Comparison of ENCODE assay signal across 8 mouse cellular contexts in genomic region chr7:141481498-141482401, GRCm38 (mm10). TPM values are rescaled to one million over a fixed set of nuclear protein-coding genes. Genes with fewer than 3 reads are reported as not detected.
A peak's percentile ranks its signal among the peaks of the same experiment; 100 is the strongest.
DNase-seq lines count a peak whose midpoint lies in the region; ATAC-seq and TF ChIP-seq lines count a peak whose summit lies in the region.

No protein-coding gene starts in this region.

- TF ChIP-seq CTCF in spleen, adult 2 months (IDR thresholded peaks at IDR 0.05; ENCODE audit: extremely low read depth, insufficient read depth, insufficient read length, insufficient replicate concordance) = peak; percentile 10; the same call in 1 of the 2 replicates
- TF ChIP-seq CTCF in cerebellum, adult 2 months (IDR thresholded peaks at IDR 0.05; ENCODE audit: borderline replicate concordance, insufficient read depth, low read depth, low read length) = no peak
- peak; percentile 52 for TF ChIP-seq CTCF in liver, postnatal 0 days (IDR thresholded peaks at IDR 0.05; ENCODE audit: low read depth)

- 5% methylated on average over 81 of the region's 81 CpGs for WGBS in spleen, adult 2 months
- WGBS in cerebellum, adult 2 months = under 1% methylated on average over 66 of the region's 81 CpGs
- under 1% methylated on average over 80 of the region's 81 CpGs for WGBS in forebrain, embryonic 15.5 days
- WGBS in intestine, embryonic 16.5 days = 1% methylated on average over 80 of the region's 81 CpGs
- WGBS in liver, postnatal 0 days (ENCODE audit: insufficient replicate concordance) = 2% methylated on average over 72 of the region's 81 CpGs
- WGBS in neural tube, embryonic 14.5 days = under 1% methylated on average over 81 of the region's 81 CpGs

- H3K4me1 ChIP-seq in spleen, adult 2 months (ENCODE audit: control insufficient read depth, insufficient read depth, insufficient read length) = peaks cover 14% of the 10 kb centered on the region
- H3K4me1 ChIP-seq in cerebellum, adult 2 months (ENCODE audit: control insufficient read depth, insufficient read depth, low read length) = peaks cover 24% of the 10 kb centered on the region
- H3K4me1 ChIP-seq in forebrain, embryonic 15.5 days = peaks cover 35% of the 10 kb centered on the region
- peaks cover 38% of the 10 kb centered on the region for H3K4me1 ChIP-seq in intestine, embryonic 16.5 days (ENCODE audit: control insufficient read depth, insufficient read depth, low read length)
- peaks cover 41% of the 10 kb centered on the region for H3K4me1 ChIP-seq in liver, postnatal 0 days (ENCODE audit: insufficient read depth)
- peaks cover 16% of the 10 kb centered on the region for H3K4me1 ChIP-seq in neural tube, embryonic 14.5 days (ENCODE audit: control insufficient read depth, insufficient read depth, low read length)

- H3K4me2 ChIP-seq in forebrain, embryonic 15.5 days (replicated peaks) = peak overlapping the region; percentile 91
- peak overlapping the region; percentile 97 for H3K4me2 ChIP-seq in intestine, embryonic 16.5 days (ENCODE audit: low read depth, low read length)
- H3K4me2 ChIP-seq in liver, postnatal 0 days (ENCODE audit: low read depth, low read length) = peak overlapping the region; percentile 71
- H3K4me2 ChIP-seq in neural tube, embryonic 14.5 days (ENCODE audit: low read depth, low read length) = peak overlapping the region; percentile 88

- no peaks in the 10 kb centered on the region for H3K9me3 ChIP-seq in forebrain, embryonic 15.5 days
- H3K9me3 ChIP-seq in intestine, embryonic 16.5 days (ENCODE audit: control insufficient read depth, low read length) = no peaks in the 10 kb centered on the region
- H3K9me3 ChIP-seq in liver, postnatal 0 days (ENCODE audit: low read length) = no peaks in the 10 kb centered on the region
- H3K9me3 ChIP-seq in neural tube, embryonic 14.5 days (ENCODE audit: control insufficient read depth, low read length) = no peaks in the 10 kb centered on the region

- TF ChIP-seq EP300 in liver, postnatal 0 days (IDR thresholded peaks at IDR 0.05; ENCODE audit: low read depth) = no peak

- TF ChIP-seq POLR2A in spleen, adult 2 months (IDR thresholded peaks at IDR 0.05; ENCODE audit: low read depth, low read length) = no peak
- TF ChIP-seq POLR2A in cerebellum, adult 2 months (IDR thresholded peaks at IDR 0.05; ENCODE audit: borderline replicate concordance, insufficient read depth, low read length) = peak; percentile 52; the same call in 1 of the 2 replicates

- DNase-seq in spleen, adult 2 months (ENCODE audit: low read depth in 1 of 2, low spot score in 2 of 2) = no peak
- DNase-seq in spleen, postnatal 4 days (ENCODE audit: low spot score in 2 of 2) = no peak
- DNase-seq in cerebellum, adult 2 months = peak; percentile 81 to 83
- peak; percentile 59 for DNase-seq in liver, postnatal 0 days

- no peak overlapping the region for H3K27ac ChIP-seq in spleen, adult 2 months (ENCODE audit: insufficient read depth, low read length)
- H3K27ac ChIP-seq in cerebellum, adult 2 months (ENCODE audit: insufficient read depth, low read length) = peak overlapping the region; percentile 94
- no peak overlapping the region for H3K27ac ChIP-seq in forebrain, embryonic 15.5 days (replicated peaks)
- H3K27ac ChIP-seq in intestine, embryonic 16.5 days (ENCODE audit: low read length) = no peak overlapping the region
- no peak overlapping the region for H3K27ac ChIP-seq in liver, postnatal 0 days (ENCODE audit: low read depth)
- peak overlapping the region; percentile 62 for H3K27ac ChIP-seq in neural tube, embryonic 14.5 days (ENCODE audit: low read depth, low read length)

- no peaks in the 10 kb centered on the region for H3K36me3 ChIP-seq in spleen, adult 2 months (ENCODE audit: control insufficient read depth, insufficient read depth, low read length)
- H3K36me3 ChIP-seq in forebrain, embryonic 15.5 days = no peaks in the 10 kb centered on the region
- H3K36me3 ChIP-seq in intestine, embryonic 16.5 days (ENCODE audit: control insufficient read depth, insufficient read depth, low read length) = no peaks in the 10 kb centered on the region
- peaks cover 10% of the 10 kb centered on the region; the same call in 1 of the 2 replicates for H3K36me3 ChIP-seq in liver, postnatal 0 days (replicated peaks; ENCODE audit: insufficient read depth, low read length)
- no peaks in the 10 kb centered on the region for H3K36me3 ChIP-seq in neural tube, embryonic 14.5 days (ENCODE audit: control insufficient read depth, insufficient read depth, low read length)

- peaks cover 7% of the 10 kb centered on the region; the same call in 1 of the 2 replicates for H3K27me3 ChIP-seq in spleen, adult 2 months (ENCODE audit: control insufficient read depth, insufficient read depth, low read length)
- H3K27me3 ChIP-seq in cerebellum, adult 2 months (ENCODE audit: control insufficient read depth, insufficient read depth, low read length) = no peaks in the 10 kb centered on the region
- peaks cover 7% of the 10 kb centered on the region; the same call in 1 of the 2 replicates for H3K27me3 ChIP-seq in forebrain, embryonic 15.5 days
- peaks cover 18% of the 10 kb centered on the region; the same call in 1 of the 2 replicates for H3K27me3 ChIP-seq in intestine, embryonic 16.5 days (replicated peaks; ENCODE audit: control insufficient read depth, insufficient read depth, low read length)
- peaks cover 18% of the 10 kb centered on the region for H3K27me3 ChIP-seq in liver, postnatal 0 days (ENCODE audit: insufficient read depth, low read length)
- H3K27me3 ChIP-seq in neural tube, embryonic 14.5 days (ENCODE audit: control insufficient read depth, insufficient read depth, low read length) = peaks cover 4% of the 10 kb centered on the region; the same call in 1 of the 2 replicates

- H3K4me3 ChIP-seq in spleen, adult 2 months (ENCODE audit: extremely low read depth, insufficient read depth, insufficient read length) = peak overlapping the region; percentile 45
- H3K4me3 ChIP-seq in cerebellum, adult 2 months (replicated peaks; ENCODE audit: insufficient read depth, low read depth, low read length) = peak overlapping the region; percentile 82
- peak overlapping the region; percentile 64 for H3K4me3 ChIP-seq in forebrain, embryonic 15.5 days
- peak overlapping the region; percentile 55 for H3K4me3 ChIP-seq in intestine, embryonic 16.5 days (ENCODE audit: low read length)
- peak overlapping the region; percentile 41 for H3K4me3 ChIP-seq in liver, postnatal 0 days (ENCODE audit: low read depth, low read length)
- H3K4me3 ChIP-seq in neural tube, embryonic 14.5 days (ENCODE audit: low read depth, low read length) = peak overlapping the region; percentile 65

- H3K9ac ChIP-seq in forebrain, embryonic 15.5 days (replicated peaks) = peak overlapping the region; percentile 63
- H3K9ac ChIP-seq in intestine, embryonic 16.5 days (ENCODE audit: low read depth, low read length) = peak overlapping the region; percentile 63
- peak overlapping the region; percentile 8; the same call in 1 of the 2 replicates for H3K9ac ChIP-seq in liver, postnatal 0 days (replicated peaks)
- H3K9ac ChIP-seq in neural tube, embryonic 14.5 days (replicated peaks; ENCODE audit: low read depth, low read length) = peak overlapping the region; percentile 81

- peak; percentile 55 for ATAC-seq in forebrain, embryonic 15.5 days (replicated peaks)
- no peak; the same call in 1 of the 2 replicates for ATAC-seq in intestine, embryonic 16.5 days
- ATAC-seq in liver, postnatal 0 days = no peak
- peak; percentile 62 for ATAC-seq in neural tube, embryonic 14.5 days (ENCODE audit: low read depth)
- ATAC-seq in monocyte, adult 5-6 weeks (replicated peaks; ENCODE audit: insufficient number of reproducible peaks, low FRiP score, low TSS enrichment, poor library complexity, severe bottlenecking) = no peak

RNA-seq across cellular contexts. Expression of gene Tspan4, which starts 6.7 kb away (rescaled TPM):
- polyA plus RNA-seq in spleen, adult 2 months (2012; rRNA removed) = 97.6 and 109 TPM in 2 replicates
- polyA plus RNA-seq in cerebellum, adult 2 months (2012; rRNA removed) = 140 and 162 TPM in 2 replicates
- polyA plus RNA-seq in forebrain, embryonic 15.5 days (2015; fragmentation: Nextera tagmentation; extraction: Ambion mirVana) = 25.6 and 27.3 TPM in 2 replicates
- 58.2 and 59.2 TPM in 2 replicates for polyA plus RNA-seq in intestine, embryonic 16.5 days (2015; fragmentation: Nextera tagmentation; extraction: Ambion mirVana)
- polyA plus RNA-seq in liver, postnatal 0 days (2015; fragmentation: Nextera tagmentation; extraction: Ambion mirVana) = 72.2 and 77.0 TPM in 2 replicates
- 55.7 and 63.3 TPM in 2 replicates for polyA plus RNA-seq in neural tube, embryonic 14.5 days (2014; fragmentation: Nextera tagmentation; extraction: Ambion mirVana)
- total RNA-seq in monocyte, adult 5-6 weeks (2017) = 0.95 TPM in 1 of 3 replicates, not detected in the others

RNA-seq across cellular contexts. Expression of gene Polr2l, which starts 6.8 kb away (rescaled TPM):
- 20.5 and 23.5 TPM in 2 replicates for polyA plus RNA-seq in spleen, adult 2 months (2012; rRNA removed)
- 58.9 and 62.3 TPM in 2 replicates for polyA plus RNA-seq in cerebellum, adult 2 months (2012; rRNA removed)
- 68.3 and 73.2 TPM in 2 replicates for polyA plus RNA-seq in forebrain, embryonic 15.5 days (2015; fragmentation: Nextera tagmentation; extraction: Ambion mirVana)
- 50.9 and 57.1 TPM in 2 replicates for polyA plus RNA-seq in intestine, embryonic 16.5 days (2015; fragmentation: Nextera tagmentation; extraction: Ambion mirVana)
- polyA plus RNA-seq in liver, postnatal 0 days (2015; fragmentation: Nextera tagmentation; extraction: Ambion mirVana) = 41.8 and 45.1 TPM in 2 replicates
- 74.0 and 87.3 TPM in 2 replicates for polyA plus RNA-seq in neural tube, embryonic 14.5 days (2014; fragmentation: Nextera tagmentation; extraction: Ambion mirVana)
- total RNA-seq in monocyte, adult 5-6 weeks (2017) = 14.0 to 22.2 TPM (median 14.6 TPM) in 3 replicates

RNA-seq across cellular contexts. Expression of gene Cd151, which starts 14.6 kb away (rescaled TPM):
- 89.5 and 114 TPM in 2 replicates for polyA plus RNA-seq in spleen, adult 2 months (2012; rRNA removed)
- polyA plus RNA-seq in cerebellum, adult 2 months (2012; rRNA removed) = 68.7 and 73.9 TPM in 2 replicates
- 15.9 and 18.6 TPM in 2 replicates for polyA plus RNA-seq in forebrain, embryonic 15.5 days (2015; fragmentation: Nextera tagmentation; extraction: Ambion mirVana)
- polyA plus RNA-seq in intestine, embryonic 16.5 days (2015; fragmentation: Nextera tagmentation; extraction: Ambion mirVana) = 30.6 and 30.8 TPM in 2 replicates
- polyA plus RNA-seq in liver, postnatal 0 days (2015; fragmentation: Nextera tagmentation; extraction: Ambion mirVana) = 5.1 and 6.6 TPM in 2 replicates
- polyA plus RNA-seq in neural tube, embryonic 14.5 days (2014; fragmentation: Nextera tagmentation; extraction: Ambion mirVana) = 43.3 and 49.6 TPM in 2 replicates
- total RNA-seq in monocyte, adult 5-6 weeks (2017) = 17.8 to 40.8 TPM (median 20.7 TPM) in 3 replicates

RNA-seq across cellular contexts. Expression of gene Cracr2b, which starts 20.9 kb away (rescaled TPM):
- 14.4 and 17.7 TPM in 2 replicates for polyA plus RNA-seq in spleen, adult 2 months (2012; rRNA removed)
- polyA plus RNA-seq in cerebellum, adult 2 months (2012; rRNA removed) = 8.3 and 10.1 TPM in 2 replicates
- polyA plus RNA-seq in forebrain, embryonic 15.5 days (2015; fragmentation: Nextera tagmentation; extraction: Ambion mirVana) = 5.0 and 8.5 TPM in 2 replicates
- polyA plus RNA-seq in intestine, embryonic 16.5 days (2015; fragmentation: Nextera tagmentation; extraction: Ambion mirVana) = 19.3 and 21.0 TPM in 2 replicates
- 6.3 and 7.3 TPM in 2 replicates for polyA plus RNA-seq in liver, postnatal 0 days (2015; fragmentation: Nextera tagmentation; extraction: Ambion mirVana)
- polyA plus RNA-seq in neural tube, embryonic 14.5 days (2014; fragmentation: Nextera tagmentation; extraction: Ambion mirVana) = 3.6 and 6.6 TPM in 2 replicates
- not detected in 3 replicates for total RNA-seq in monocyte, adult 5-6 weeks (2017)

RNA-seq across cellular contexts. Expression of gene Pnpla2, which starts 26.8 kb away (rescaled TPM):
- 87.3 and 106 TPM in 2 replicates for polyA plus RNA-seq in spleen, adult 2 months (2012; rRNA removed)
- 46.8 and 51.3 TPM in 2 replicates for polyA plus RNA-seq in cerebellum, adult 2 months (2012; rRNA removed)
- polyA plus RNA-seq in forebrain, embryonic 15.5 days (2015; fragmentation: Nextera tagmentation; extraction: Ambion mirVana) = 21.5 and 22.0 TPM in 2 replicates
- 45.5 and 45.7 TPM in 2 replicates for polyA plus RNA-seq in intestine, embryonic 16.5 days (2015; fragmentation: Nextera tagmentation; extraction: Ambion mirVana)
- 47.1 and 51.3 TPM in 2 replicates for polyA plus RNA-seq in liver, postnatal 0 days (2015; fragmentation: Nextera tagmentation; extraction: Ambion mirVana)
- 14.0 and 14.7 TPM in 2 replicates for polyA plus RNA-seq in neural tube, embryonic 14.5 days (2014; fragmentation: Nextera tagmentation; extraction: Ambion mirVana)
- 19.7 to 28.0 TPM (median 25.4 TPM) in 3 replicates for total RNA-seq in monocyte, adult 5-6 weeks (2017)

Comparison
In these comparisons a context has a peak if more than half of its experiments do, and no peak if none do; other contexts are left out.
1. DNase-seq: peak in cerebellum, adult 2 months (2 of 2) and liver, postnatal 0 days (single experiment); none in spleen, adult 2 months (0 of 2) and spleen, postnatal 4 days (0 of 2).
2. H3K27ac ChIP-seq: peak in cerebellum, adult 2 months (single experiment) and neural tube, embryonic 14.5 days (single experiment); none in spleen, adult 2 months (single experiment), forebrain, embryonic 15.5 days (single experiment), intestine, embryonic 16.5 days (single experiment) and liver, postnatal 0 days (single experiment).
3. ATAC-seq: peak in forebrain, embryonic 15.5 days (single experiment) and neural tube, embryonic 14.5 days (single experiment); none in intestine, embryonic 16.5 days (single experiment), liver, postnatal 0 days (single experiment) and monocyte, adult 5-6 weeks (single experiment).
4. H3K9ac ChIP-seq: peak in every context shown above with its lines; median percentile 81 in neural tube, embryonic 14.5 days; 63 in forebrain, embryonic 15.5 days; 63 in intestine, embryonic 16.5 days; 8 in liver, postnatal 0 days.
5. Peak in every context shown above with its lines, with median percentiles within 50 percentile points of each other: H3K4me3 ChIP-seq and H3K4me2 ChIP-seq.